Mouse (Mus musculus) kidney, adult 18-20 months (tissue): ENCODE measurements around the gene Olfr924.
"Not testable (repeated sequence)": the region's sequence is repeated elsewhere in the genome, so short reads cannot be mapped to it uniquely, and the experiment has no call there.

ENCODE experiments used
- DNase-seq: peaks from one replicate; pipeline ENCODE4 v3.0.0; 2021

Olfr924 gene

GRCm38 (mm10) chr9:38844149-38844548 lies at the start of gene Olfr924:
Gene Olfr924 (plus strand): TSS chr9:38844449.
- no peak for DNase-seq

- DNase-seq, result no peak
Measured at GRCm38 (mm10) chr9:38805696-38806095, 38.6 kb upstream of the Olfr924 start.

GRCm38 (mm10) chr9:38814314-38814713 lies 29.9 kb upstream of the Olfr924 start, which contains the start of gene Olfr922:
Gene Olfr922 (plus strand): TSS chr9:38814614.
- DNase-seq, result no peak

GRCm38 (mm10) chr9:38815458-38815986 lies 28.7 kb upstream of the Olfr924 start:
- DNase-seq, result no peak

GRCm38 (mm10) chr9:38826245-38826644 lies 18.0 kb upstream of the Olfr924 start, which contains the start of gene Olfr923:
Gene Olfr923 (plus strand): TSS chr9:38826545.
- DNase-seq, result no peak

GRCm38 (mm10) chr9:38833027-38833426 lies 11.2 kb upstream of the Olfr924 start:
- DNase-seq, result no peak

GRCm38 (mm10) chr9:38854760-38855159 lies 10.5 kb downstream of the Olfr924 start, which contains the start of gene Olfr26:
Gene Olfr26 (plus strand): TSS chr9:38855060.
- no peak for DNase-seq

- not testable (repeated sequence) for DNase-seq
Measured at GRCm38 (mm10) chr9:38874880-38875279, 30.6 kb downstream of the Olfr924 start.

GRCm38 (mm10) chr9:38876826-38877225 lies 32.6 kb downstream of the Olfr924 start, which contains the start of gene Olfr926:
Gene Olfr926 (plus strand): TSS chr9:38877126.
- no peak for DNase-seq
